Mouse (Mus musculus): ENCODE data around the gene Lrrc58. TPM values are rescaled to one million over a fixed set of nuclear protein-coding genes. Genes with fewer than 3 reads are reported as not detected.

Lrrc58 gene
- polyA plus RNA-seq, 3 experiments from 2014 or later, result 16.9 to 21.9 (median 19.5) TPM

- ATAC-seq, result peak; percentile 12
Measured at GRCm38 (mm10) chr16:37869470-37870231, 1.5 kb downstream of the Lrrc58 start.

DNA sequence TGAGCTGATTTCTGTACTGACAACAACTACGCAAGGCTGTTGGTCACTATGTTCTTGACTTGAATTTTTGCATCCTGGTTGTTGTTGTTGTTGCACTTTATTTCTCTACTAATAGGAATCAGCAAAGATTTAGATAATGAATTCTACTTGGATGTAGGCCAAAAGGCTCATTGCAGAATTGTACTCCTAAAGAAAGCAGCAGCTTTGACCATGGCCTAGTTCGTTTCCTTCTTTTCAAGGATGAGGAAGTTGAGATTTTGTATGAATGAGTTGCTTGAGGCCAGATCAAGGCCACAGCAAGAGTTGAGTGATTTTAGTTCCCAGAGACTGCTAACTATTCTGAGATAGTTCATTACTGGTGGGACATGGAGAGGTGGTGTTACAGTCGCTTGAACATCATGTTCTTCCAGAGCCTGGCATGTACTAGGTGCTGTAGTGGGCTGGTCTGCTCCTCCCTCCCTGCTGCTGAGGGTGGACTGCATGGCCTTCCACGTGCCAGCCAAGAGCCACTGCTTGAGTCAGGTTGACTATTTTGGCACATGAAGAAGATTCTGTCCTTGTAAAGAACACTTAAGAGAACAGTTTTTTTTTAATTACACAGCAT is 3.0 kb downstream of the Lrrc58 start:
- no peak for ATAC-seq

DNA sequence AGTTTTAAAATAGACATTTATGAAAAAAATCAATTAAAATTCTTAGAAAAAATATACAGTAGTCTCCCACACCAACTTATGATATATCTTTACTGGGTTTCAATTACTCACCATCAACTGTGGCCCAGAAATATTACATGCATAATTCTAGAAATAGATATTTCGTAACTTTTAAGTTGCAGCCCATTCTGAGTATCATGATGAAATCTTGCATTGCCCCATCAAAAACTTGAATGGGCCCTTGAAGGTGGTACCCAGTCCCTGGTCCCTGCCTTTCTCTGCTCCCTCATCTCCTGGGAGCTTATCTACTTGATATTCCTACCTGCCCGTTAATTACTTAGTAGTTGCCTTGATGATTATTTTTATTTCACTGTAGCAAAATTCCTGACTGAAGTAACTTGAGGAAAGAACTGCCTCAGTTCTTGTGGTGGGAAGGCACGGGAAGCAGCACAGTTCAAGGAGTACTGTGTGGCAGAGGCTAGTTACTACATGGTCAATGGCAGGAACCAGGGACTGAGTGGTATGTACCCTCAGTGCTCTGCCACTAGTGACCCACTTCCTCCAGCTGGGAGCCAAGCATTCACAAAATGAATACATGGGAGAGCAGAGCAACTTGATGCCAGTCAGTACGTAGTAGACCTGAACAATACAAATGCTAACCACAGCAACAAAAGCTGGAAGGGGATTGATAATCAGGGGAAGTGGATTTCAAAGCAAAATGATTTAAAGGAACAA is 6.5 kb downstream of the Lrrc58 start:
- ATAC-seq, result no peak

GRCm38 (mm10) chr16:37877406-37877805 is 9.2 kb downstream of the Lrrc58 start:
- no peak for ATAC-seq

- ATAC-seq, result no peak
Measured at GRCm38 (mm10) chr16:37878951-37879505, 10.8 kb downstream of the Lrrc58 start.

DNA sequence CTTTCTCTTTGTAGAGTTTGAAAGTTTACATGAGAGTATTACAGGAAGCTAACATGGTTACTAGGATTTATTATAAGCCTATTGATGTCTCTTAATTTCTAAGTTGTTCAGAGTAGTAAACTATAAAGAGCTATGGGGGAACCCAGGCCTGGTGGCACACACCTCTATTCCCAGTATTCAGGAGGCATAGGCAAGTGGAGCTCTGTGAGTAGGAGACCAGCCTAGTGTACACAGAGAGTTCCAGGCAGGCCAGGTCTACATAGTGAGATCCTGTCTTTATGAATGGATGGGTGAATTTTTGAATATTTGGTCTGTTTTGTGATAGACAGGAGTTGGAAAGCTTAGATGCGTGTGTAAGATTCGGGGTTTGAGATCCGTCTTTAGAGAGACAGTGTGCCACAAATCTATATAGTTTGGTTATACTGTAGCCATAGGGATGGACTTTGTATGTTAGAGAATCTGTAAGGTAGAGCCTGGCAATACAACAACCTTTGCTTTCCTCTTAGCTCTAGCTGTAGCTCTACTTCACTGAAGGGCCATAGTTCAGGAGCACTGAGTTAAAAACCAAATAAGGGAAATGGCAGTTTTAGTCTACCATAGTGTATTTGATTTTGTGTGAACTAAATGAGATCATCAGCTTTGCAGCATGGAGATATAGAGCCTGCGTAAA is 11.7 kb downstream of the Lrrc58 start:
- ATAC-seq, result no peak

DNA sequence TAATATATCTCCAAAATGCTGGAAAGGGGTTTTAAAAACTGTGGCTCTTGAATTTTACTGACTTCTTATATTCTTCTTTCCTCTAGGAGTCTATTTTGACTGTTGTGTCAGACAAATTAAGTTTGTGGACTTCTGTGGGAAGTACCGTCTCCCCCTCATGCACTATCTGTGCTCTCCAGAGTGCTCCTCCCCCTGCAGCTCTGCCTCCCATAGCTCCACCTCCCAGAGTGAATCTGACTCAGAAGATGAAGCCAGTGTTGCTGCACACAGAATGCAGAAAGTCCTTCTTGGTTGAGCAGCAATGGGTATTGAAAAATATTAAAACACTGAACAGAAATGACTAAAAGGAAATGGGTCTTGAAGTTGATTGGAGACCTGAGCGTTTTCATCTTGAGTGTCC is 13.0 kb downstream of the Lrrc58 start:
- no peak for ATAC-seq

- ATAC-seq, result no peak
Measured at GRCm38 (mm10) chr16:37888986-37889385, 20.8 kb downstream of the Lrrc58 start.

DNA sequence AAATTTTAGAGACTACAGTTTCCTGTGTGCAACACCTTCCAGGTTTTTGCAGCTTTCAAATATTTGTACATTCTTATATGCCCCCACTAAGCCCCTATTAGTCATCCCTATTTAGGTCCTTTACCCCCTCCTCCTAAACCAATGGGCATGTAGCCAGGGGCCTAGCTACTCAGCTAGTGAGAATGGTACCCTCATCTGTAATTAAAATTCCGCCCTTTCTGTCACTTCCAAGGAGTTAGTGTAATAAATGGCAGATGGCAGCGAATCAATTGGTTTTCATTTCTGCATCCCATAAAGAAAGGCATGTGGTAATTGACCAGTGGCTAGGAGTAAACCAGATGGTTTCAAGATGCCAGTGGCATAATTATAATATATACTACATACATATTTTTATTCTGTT is 24.5 kb downstream of the Lrrc58 start:
- ATAC-seq, result no peak

DNA sequence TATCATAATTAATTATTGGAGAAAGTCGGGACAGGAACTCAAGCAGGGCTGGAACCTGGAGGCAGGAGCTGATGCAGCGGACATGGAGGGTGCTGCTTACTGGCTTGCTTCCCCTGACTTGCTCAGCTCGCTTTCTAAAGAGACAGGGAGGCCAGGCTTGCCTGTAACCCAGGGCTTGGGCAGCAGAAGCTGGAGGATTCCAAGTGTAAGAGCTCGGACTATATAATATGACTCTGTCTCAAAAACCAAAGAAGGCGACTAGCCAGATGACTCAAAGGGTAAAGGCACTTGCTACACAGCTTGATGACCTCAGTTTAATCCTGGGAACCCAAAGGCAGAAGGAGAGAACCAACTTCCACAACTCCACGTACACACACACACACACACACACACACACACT is 25.2 kb downstream of the Lrrc58 start:
- no peak for ATAC-seq

GRCm38 (mm10) chr16:37893942-37894341 is 25.8 kb downstream of the Lrrc58 start:
- no peak for ATAC-seq

GRCm38 (mm10) chr16:37898790-37899189 is 30.6 kb downstream of the Lrrc58 start:
- no peak for ATAC-seq

DNA sequence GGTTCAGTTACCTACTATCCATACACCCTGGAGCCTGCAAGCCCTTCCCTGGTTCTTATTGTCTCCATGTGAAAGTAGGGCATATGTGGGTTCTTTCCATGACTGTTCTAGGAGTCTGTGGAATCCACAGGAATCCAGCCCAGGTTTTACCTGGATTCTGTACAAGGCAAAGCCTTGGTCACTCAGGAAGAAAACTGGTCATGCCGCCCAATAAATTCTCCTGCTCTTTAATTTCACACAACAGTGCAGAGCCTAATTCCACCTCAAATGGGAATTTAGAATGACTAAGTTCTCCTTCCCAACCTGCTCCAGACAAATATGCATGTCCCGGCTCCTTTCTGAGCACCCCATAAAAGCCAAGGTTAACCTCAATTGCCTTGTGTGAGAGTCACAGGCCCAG is 31.2 kb downstream of the Lrrc58 start:
- no peak for ATAC-seq

- no peak for ATAC-seq
Measured at GRCm38 (mm10) chr16:37901318-37901717, 33.1 kb downstream of the Lrrc58 start.

- no peak for ATAC-seq
Measured at GRCm38 (mm10) chr16:37906456-37906855, 38.3 kb downstream of the Lrrc58 start.

GRCm38 (mm10) chr16:37911086-37911485 is 42.9 kb downstream of the Lrrc58 start:
- no peak for ATAC-seq

DNA sequence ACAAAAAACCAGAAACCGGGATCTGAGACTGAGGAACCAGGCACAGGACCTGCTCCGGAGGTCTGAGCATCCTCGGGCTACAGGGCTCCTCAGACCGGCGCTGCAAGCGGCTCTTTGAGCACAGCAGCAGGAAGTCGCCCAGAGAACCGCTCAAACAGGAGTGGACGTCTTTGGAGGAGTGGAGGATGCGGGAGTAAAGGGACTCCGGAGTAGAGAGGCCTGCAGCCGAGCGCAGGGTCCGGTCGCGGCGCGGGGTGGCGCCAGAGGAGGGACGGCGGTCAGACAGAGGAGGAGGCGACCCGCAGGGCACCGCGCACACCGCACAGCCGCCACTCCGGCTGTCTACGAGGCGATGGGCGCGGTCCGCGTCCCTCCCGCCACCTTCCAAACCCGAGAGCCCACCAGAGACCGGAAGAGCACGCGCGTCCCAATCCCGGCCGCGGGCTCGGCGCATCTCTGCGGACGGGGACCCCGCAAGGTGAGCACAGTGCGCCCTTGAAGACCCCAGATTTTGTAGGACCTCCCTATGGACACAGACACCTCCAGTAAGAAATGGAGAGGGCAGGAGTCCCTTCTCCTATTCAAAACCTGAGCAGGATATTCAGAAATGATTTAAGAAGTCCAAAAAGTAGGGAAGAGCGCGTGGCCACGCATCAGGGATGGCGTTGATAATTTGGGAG is 48.1 kb downstream of the Lrrc58 start, which contains the start of gene Gpr156:
Gpr156 (plus strand) TSS at position 359 of the 680 bp plus-strand sequence.
- ATAC-seq, result no peak

GRCm38 (mm10) chr16:37916818-37917201 is 48.6 kb downstream of the Lrrc58 start:
- ATAC-seq, result no peak

DNA sequence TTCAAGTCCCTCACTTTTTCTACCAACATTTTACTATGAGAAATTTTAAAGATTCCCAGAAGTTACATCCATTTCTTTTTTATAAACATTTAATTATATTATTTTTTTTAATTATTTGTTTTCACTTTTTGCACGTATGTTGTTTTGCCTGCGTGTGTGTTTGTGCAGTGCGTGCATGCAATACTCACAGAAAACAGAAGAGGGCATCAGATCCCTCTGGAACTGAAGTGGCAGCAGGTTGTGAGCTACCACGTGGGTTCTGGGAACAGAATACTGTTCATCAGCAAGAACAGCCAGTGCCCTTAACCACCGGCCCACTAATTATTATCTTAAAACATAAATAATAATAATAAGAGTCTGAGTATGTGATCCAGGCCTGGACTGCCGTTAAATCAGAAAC is 50.8 kb downstream of the Lrrc58 start:
- no peak for ATAC-seq

GRCm38 (mm10) chr16:37920842-37921409 is 52.7 kb downstream of the Lrrc58 start:
- ATAC-seq, result no peak

- ATAC-seq, result no peak
Measured at GRCm38 (mm10) chr16:37926087-37926486, 57.9 kb downstream of the Lrrc58 start.

GRCm38 (mm10) chr16:37927117-37927516 is 58.9 kb downstream of the Lrrc58 start:
- ATAC-seq, result no peak
